Mouse (Mus musculus): ENCODE measurements around the gene Ptprd.

- TF ChIP-seq CTCF (IDR thresholded peaks at IDR 0.05) (no peak), EP300 (IDR thresholded peaks at IDR 0.05) (no peak)
Measured at GRCm38 (mm10) chr4:76672653-76673052, 1539.1 kb downstream of the Ptprd start.

Data from lung, postnatal 0 days (tissue).